Mouse (Mus musculus) urinary bladder, postnatal 25 days (tissue): ENCODE results near the gene Ubiad1.
A peak's percentile ranks its signal among the peaks of the same experiment; 100 is the strongest.

ENCODE experiments used
- DNase-seq: peaks from one replicate; pipeline ENCODE4 v3.0.0; 2022; ENCODE audit warnings: low spot score

The Ubiad1 gene

DNA sequence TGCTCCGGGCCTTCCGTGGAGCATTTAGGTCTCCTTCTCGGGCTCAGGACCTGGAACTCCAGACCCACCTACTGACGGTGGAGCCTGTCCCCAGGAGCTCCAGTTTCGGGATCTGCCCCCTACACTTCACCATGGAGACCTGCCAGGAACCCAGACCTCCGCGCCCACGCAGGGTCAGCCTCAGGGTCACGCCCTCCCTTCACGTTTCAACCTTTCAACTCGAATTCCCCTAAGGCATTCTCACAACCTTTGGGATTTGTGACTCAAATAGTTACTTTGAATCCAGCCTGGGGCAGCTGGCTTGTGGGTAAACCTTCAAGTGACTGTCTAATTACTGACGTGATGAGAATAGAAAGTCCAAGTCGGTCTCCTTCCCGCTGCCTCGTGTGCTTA lies 4.3 kb upstream of the Ubiad1 start:
- DNase-seq = peak; percentile 31

DNA sequence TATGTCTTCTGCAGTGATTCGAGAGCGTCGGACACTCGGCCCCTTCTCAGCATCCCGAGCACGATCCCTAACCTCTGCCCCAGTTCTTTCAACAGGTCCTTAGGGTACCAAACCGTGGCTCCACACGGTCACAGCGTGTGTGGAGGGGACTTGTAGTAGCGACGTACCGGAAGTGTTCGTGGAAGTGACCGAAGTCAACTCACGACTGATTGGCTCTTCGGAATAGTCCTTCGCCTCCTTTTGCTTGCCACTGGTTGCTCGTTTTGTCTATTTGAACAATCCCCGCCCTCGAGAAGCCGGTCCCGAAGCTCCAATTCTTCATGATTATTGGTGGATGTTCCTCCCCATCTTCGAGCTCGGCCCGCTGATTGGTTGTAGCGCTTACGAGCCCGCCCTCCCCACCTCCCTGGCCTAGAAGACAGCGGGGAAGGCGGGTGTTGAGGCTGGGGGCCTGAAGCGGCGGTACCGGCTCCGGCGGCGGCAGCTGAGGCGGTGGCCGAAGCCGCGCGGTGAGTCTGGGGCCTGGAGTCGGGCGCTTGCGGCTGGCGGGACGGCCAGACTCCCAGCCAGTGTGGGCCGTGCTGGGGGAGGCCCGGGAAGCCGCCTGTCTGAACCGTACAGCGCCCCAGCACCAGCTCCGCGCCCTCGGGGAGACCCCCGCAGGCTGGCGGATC lies 3.7 kb upstream of the Ubiad1 start, which contains the start of gene Mtor:
TSS of gene Mtor (plus strand) at position 433 of the 674 bp plus-strand sequence.
- DNase-seq = peak; percentile 78

DNA sequence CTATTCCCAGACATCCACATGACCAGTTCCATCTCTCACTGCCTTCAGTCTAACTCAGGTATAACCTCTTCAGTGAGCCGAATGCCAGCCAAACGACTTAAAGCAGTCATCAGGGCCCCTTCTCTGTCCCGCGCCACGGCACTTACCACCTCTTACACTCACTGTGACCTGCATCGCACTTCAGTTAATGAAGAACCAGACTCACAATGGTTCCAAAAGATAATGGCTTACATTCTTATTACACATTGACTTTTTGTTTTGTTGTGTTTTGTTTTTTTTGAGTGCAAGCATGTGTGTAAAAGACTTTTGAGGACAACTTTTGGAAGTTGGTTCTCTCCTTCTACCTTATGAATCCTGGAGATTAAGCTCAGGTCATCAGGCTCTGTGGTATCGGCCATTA lies 2.0 kb downstream of the Ubiad1 start:
- DNase-seq = no peak

GRCm38 (mm10) chr4:148441931-148442330 lies 2.6 kb downstream of the Ubiad1 start:
- DNase-seq = no peak

- no peak for DNase-seq
Observed at GRCm38 (mm10) chr4:148435657-148436330, 8.8 kb downstream of the Ubiad1 start.

GRCm38 (mm10) chr4:148435106-148435505 lies 9.5 kb downstream of the Ubiad1 start:
- no peak for DNase-seq

DNA sequence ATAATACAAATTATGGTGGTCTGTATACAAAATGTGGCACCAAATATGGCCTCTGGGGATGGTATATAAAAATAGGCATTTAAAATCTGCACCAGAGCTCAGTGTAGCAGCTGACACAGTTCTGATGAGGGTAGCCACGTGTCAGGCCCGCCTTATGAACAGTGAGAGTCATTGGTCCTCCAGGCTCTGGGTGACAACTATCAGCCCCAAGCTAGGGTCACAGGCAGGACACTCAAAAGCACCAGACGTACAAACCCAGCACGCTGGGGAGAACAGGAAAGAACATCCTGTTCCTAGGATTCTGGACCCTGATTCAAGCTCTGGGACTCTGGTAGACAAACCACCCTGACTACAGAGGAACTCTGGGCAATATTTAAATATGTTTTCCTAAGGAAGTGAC lies 10.0 kb downstream of the Ubiad1 start:
- no peak for DNase-seq

DNA sequence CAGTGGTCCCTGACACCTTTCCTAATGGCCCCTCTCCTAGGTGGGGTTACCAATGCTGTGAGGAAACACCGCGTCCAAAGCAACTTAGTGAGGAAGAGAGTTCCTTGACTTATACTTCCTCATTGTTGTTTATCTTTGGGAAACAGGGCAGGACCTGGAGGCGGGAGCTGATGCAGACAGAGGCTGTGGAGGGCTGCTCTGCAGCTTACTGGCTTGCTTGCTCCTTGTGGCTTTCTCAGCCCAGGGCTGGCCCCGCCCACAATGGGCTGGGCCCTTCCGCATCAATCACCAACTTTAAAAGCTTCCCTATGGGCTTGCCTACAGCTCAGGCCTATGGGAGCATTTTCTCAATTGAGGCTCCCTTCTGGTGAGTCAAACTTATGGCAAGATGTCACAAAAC lies 10.8 kb downstream of the Ubiad1 start:
- DNase-seq = no peak

DNA sequence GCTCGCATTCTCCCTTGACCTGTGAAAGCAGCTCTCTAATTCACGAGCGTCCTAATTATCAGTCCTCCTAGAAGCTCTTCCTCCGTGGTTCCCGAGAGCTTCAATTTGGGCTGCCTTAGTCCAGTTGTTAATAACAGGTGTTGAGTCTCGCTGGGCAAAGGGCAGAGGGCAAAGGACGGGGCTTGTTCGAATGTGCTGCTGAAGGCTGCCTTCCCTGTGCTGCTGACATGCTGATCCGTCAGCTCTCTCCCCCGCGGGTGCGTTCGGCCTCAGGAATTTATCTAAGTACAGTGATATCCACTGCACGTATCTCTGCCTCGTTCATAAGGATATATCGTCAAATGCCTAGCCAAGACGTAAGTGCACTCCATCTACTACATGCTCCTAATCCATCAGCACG lies 11.2 kb downstream of the Ubiad1 start:
- no peak for DNase-seq

DNA sequence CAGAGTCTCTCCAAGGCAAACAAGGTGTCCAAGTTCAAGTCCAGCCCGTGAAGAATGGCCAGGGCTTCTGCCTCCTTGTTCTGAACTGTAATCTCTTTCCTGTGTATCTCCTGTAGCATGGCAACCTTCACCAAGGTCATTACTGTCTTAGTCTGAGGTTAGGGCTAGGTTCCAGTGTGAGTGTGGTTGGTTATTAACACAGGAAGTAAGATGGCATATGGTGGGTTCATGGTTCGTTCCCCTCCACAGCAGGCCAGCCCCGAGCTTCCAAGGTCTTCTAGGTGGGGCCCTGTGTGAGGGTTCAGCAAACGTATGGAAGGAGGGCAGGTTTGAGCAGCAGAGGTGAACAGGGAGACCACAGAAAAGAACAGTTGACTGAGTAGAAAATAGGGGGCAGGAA lies 12.1 kb downstream of the Ubiad1 start:
- no peak for DNase-seq

- DNase-seq = no peak
Observed at GRCm38 (mm10) chr4:148430880-148431519, 13.6 kb downstream of the Ubiad1 start.

DNA sequence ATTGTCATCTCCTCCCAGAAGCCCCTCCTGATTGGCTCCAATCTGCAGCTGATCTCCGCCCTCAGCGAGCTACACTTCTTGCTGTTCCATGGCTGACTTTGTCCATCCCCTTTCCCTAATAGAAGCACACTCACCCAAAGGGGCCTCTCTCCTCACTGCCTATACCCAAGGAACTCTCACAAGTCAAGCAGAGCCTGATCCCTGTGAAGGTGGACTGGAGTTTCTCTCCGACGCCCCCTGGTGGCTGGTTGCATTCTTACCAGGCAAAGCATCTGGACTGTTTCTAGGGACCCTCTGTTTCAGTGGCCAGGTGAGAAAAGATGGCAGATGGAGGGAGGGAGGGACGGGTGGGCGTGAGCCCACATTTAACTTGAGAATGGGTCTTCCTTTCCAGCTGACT lies 14.9 kb downstream of the Ubiad1 start:
- peak; percentile 71 for DNase-seq

DNA sequence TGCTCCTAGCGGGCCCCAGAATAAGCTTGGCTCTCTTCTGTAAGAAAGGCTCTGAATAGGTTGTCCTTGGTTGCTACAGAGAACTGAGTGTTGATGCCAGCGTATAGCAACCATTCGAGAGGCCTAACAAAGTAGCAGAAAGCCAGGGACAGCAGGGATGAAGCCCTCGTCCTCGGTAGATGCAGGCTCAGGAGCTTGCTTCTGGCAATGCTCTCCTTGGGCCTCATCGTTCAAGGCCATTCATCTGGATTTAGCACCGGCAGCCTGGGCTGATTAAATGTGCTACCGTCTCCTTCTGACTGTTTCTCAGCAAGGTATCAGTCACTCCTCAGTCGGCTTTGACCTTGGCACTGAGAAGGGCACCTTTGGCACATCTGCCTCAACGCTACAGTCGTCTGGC lies 15.4 kb downstream of the Ubiad1 start:
- no peak for DNase-seq

DNA sequence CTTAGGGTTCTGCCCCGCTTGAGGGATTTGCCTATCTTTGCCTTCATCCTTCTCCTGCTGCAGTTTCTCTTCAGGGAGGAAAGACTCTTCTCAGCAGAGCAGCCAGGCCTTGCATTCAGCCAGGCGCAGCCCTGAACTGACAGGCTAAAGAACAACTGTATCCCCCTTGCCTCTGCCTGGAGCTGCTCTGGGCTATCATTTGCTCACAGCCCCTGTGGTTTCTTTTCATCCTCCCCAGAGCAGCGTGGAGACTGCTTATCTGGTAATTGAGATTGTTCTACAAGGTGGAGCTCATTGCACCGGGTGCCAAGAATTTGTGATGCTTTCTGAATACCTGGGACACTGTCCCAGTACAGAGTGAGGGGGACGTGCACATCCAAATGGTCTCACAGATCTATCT lies 16.0 kb downstream of the Ubiad1 start:
- no peak for DNase-seq

DNA sequence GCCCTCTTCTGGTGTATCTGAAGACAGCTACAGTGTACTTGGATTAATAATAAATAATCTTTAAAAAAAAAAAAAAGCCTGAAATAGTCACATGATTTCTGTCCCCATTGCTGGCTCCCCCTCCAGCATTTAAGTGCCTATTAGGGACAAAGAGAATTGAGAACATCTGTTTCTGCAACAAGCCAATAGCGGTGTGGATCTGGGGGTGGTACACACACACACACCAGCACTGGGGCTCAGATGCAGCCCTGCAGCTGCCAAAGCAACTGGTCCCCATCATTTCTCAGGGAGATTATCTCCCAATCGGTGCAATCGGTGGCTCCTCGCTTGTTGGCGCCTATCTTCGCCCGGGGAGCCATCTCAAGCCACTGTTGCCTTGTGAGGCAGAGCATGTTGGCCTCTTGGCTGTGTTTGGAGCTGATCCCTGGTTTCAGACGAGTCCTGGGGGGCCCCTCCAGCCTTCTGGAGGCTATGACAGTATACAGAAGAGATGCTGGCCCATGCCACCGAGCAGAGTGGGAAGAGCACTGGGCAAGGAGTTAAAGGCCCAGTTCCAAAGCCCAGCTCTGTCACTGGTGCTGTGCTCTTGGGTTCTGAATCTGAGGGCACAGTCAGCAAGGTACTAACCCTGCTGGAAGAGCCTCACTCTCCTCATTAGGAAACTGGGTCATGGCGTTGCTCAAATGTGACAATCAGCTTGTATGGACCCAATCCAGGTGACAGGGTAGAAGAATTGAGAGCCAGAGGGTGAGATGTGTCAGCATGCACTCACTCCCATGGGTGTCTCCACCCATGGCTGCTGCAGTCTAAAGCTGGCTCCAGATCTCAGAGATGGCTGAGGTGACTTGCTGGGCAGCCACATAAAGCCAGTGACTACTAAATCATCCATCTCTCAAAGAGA lies 17.4 kb downstream of the Ubiad1 start:
- DNase-seq = no peak

GRCm38 (mm10) chr4:148417559-148417958 lies 27.0 kb downstream of the Ubiad1 start:
- DNase-seq = no peak

DNA sequence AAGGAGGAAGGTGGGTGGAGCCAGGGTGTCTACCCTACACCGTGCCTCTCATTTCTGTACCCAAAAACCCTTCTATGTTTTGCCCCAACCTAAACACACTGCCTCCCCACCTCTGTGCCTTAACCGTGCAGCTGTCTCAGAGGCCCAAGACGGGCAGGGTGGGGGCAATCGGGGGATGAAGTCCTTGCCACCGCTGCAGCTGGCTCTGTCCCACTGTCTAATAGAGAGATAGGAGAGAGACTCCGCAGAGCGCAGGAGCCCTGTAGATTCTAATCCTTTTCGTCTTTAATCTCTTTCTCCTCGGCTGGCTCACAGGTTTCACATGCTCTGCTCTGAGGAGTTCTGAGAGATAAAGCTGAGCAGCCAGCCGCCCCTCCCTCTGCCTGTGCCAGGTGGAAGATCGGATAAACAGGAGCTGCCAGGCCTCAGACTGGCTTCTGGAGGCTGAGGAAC lies 27.5 kb downstream of the Ubiad1 start:
- DNase-seq = no peak

DNA sequence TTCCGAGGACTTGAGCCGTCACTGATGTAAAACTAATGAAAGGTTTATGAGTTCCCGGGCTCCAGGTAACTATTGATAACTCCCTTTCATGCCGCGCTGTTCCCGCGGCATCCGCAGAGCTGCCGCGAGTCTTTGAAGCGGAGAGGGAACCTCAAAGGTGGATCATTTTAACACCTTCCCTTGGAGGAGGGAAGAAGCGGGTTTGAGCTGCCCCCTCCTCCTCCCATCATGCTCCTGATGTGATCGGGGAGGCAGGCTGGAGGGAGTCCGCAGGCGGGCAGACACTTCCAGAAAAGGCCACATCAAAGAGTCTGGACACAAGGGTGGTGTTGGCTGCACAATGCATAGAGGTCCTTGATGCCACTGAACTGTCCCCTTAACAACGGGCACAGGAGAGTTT lies 29.0 kb downstream of the Ubiad1 start:
- DNase-seq = no peak

DNA sequence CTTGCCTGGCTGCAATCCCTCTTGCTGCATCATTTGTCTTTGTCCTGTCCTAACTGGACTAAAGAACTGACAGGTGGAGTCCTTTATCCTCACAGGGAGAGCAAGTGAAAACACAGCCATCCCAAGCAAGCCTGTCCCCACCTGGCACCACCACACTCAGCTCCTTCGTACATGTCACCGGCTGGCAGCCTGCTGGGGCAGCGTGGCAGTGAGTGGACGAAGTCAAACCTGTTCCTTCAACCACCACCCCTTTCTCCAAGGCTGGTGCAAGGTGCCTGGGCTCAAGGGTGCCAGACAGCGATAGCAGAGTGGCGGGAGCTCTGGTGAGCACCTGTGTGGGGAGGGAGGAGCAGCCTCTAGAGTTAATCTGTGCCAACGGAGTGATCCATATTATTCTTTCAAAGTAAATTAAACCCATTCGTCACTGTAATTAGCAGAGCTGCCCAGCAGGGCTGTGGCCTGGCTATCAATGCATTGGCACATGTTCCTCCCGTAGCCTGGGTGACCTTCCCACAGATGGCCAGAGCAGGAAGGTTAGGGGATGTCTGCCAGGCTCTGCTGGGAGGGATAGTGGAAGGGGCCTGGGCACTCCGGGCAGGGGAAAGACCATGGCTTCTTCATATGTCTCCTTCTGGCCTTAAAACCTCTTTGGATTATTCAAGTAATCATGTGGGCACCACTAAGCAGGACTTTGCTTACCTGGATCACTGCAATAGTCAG lies 36.2 kb downstream of the Ubiad1 start:
- no peak for DNase-seq

- no peak for DNase-seq
Observed at GRCm38 (mm10) chr4:148405255-148405788, 39.2 kb downstream of the Ubiad1 start.

DNA sequence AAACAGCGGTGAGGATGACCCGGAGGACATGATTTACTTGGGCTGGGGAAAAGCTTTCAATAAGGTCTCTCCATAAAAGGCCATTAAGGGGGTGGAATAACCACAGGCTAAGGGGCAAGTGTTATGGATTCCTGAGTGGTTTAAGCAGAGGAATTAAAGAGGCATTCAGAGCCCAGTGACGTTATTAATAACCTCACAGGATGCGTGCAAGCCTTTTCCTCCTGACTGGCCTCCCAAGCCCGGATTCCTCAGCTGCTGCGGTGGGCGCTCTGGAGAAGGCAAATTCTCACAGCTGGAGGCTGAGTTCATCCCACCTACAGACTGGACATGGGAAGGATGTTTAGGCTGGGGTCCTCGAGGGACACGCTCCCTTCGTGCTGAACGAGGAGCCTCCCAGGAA lies 39.8 kb downstream of the Ubiad1 start:
- no peak for DNase-seq
